Mouse (Mus musculus): ENCODE results near the gene Lfng.

GRCm38 (mm10) chr5:140649101-140649667 is 42.1 kb downstream of the Lfng start:
- no peak for TF ChIP-seq CTCF (IDR thresholded peaks at IDR 0.05; ENCODE audit: low read depth, low read length)
- TF ChIP-seq POLR2A (IDR thresholded peaks at IDR 0.05; ENCODE audit: extremely low read depth, insufficient read depth, low read length): no peak
